Mouse (Mus musculus) midbrain, embryonic 13.5 days (tissue): Measurements from ENCODE around the gene Cd8b1. TPM values are rescaled to one million over a fixed set of nuclear protein-coding genes. Genes with fewer than 3 reads are reported as not detected.
"Not testable (repeated sequence)": the region's sequence is repeated elsewhere in the genome, so short reads cannot be mapped to it uniquely, and the experiment has no call there.

Experiments used
- ATAC-seq: fragments of 200-750 bp; cut with Nextera tagmentation; 2 replicates; pipeline ENCODE4 v1.8.0; 2017; ENCODE audit warnings: mild to moderate bottlenecking, moderate TSS enrichment, moderate library complexity
- H3K27ac ChIP-seq: fragments of 300-500 bp; sonication (generic); 2 replicates; pipeline ENCODE4 v1.5.1; 2015; ENCODE audit warnings: inconsistent platforms, mild to moderate bottlenecking, moderate library complexity
- H3K27me3 ChIP-seq: fragments of 300-500 bp; sonication (generic); 2 replicates; pipeline ENCODE4 v1.6.1; 2015; ENCODE audit warnings: mild to moderate bottlenecking, inconsistent platforms
- H3K36me3 ChIP-seq: fragments of 300-500 bp; sonication (generic); 2 replicates; pipeline ENCODE4 v1.6.1; 2015; ENCODE audit warnings: mild to moderate bottlenecking, inconsistent platforms
- H3K4me1 ChIP-seq: fragments of 300-500 bp; sonication (generic); replicated peaks from 2 replicates; pipeline ENCODE4 v1.6.1; 2015; ENCODE audit warnings: inconsistent platforms
- H3K4me2 ChIP-seq: fragments of 300-500 bp; sonication (generic); replicated peaks from 2 replicates; pipeline ENCODE4 v1.6.1; 2015; ENCODE audit warnings: moderate library complexity, mild to moderate bottlenecking, inconsistent platforms
- H3K4me3 ChIP-seq: fragments of 300-500 bp; sonication (generic); replicated peaks from 2 replicates; pipeline ENCODE4 v1.5.1; 2015; ENCODE audit warnings: mild to moderate bottlenecking, inconsistent platforms
- H3K9ac ChIP-seq: fragments of 300-500 bp; sonication (generic); replicated peaks from 2 replicates; pipeline ENCODE4 v1.6.1; 2015; ENCODE audit warnings: mild to moderate bottlenecking, inconsistent platforms
- H3K9me3 ChIP-seq: fragments of 300-500 bp; sonication (generic); 2 replicates; pipeline ENCODE4 v1.6.1; 2016; ENCODE audit warnings: mild to moderate bottlenecking, inconsistent platforms
- WGBS: fragments of 180-500 bp; shearing (Covaris S2); methylation state at CpG from one replicate; pipeline ENCODE4 v1.1.7; 2015; 5-methylcytosine and 5-hydroxymethylcytosine counted together
- polyA plus RNA-seq: library from polyadenylated mRNA; unstranded; fragments of >200 nt; fragmentation: Nextera tagmentation; extraction: Ambion mirVana; gene quantifications from 2 replicates; pipeline ENCODE4 v1.2.1, GENCODE M21; 2015

The Cd8b1 gene
- polyA plus RNA-seq, 1 experiment from 2014 or later: not detected

DNA sequence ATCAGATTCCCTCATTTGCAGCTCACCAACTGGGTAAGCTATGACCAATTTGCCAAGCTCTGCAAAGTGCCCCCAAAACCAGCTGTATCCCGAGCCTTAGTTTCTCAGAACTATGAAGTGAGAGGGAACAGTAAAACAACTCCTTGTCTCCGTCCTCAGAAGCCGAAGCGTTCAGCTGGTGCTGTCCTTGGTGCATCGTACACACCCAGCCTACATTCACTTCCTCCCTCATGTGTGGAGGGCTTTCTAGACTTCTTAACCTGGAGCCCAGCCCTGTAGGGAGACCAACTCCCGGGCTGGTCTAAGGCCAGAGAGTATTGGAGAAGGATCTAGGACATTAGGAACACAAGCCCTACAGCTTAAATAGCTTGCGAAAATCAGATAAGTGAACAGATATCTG lies 7.9 kb downstream of the Cd8b1 start:
- no peak for ATAC-seq
- Histone ChIP-seq H3K27me3 (no peaks in the 10 kb centered on the region), H3K27ac (no peak overlapping the region), H3K4me2 (no peak overlapping the region), H3K4me3 (no peak overlapping the region), H3K4me1 (no peaks in the 10 kb centered on the region), H3K9me3 (no peaks in the 10 kb centered on the region), H3K9ac (no peak overlapping the region), H3K36me3 (no peaks in the 10 kb centered on the region)
- 87% methylated on average over 7 of the region's 7 CpGs for WGBS

DNA sequence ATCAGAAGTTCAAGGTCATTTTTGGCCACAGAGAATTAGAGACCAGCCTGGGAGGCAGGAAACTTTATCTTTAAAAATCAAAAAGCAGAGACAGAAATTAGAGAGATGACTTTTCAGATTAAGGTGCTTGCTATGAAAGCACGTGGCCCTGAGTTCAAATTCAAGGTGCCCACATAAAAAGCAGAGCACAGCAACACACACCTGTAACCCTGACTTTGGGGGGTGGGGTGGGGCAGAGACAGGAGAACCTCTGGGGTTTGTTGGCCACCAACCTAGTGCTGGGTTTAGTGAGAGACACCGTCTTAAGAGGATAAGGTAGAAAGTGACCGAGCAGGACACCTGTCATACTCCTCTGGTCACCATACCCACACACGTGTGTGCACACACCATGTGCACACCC lies 8.9 kb downstream of the Cd8b1 start:
- WGBS: 81% methylated on average over 1 of the region's 4 CpGs
- not testable (repeated sequence) for H3K4me3 ChIP-seq, H3K27me3 ChIP-seq, H3K27ac ChIP-seq, ATAC-seq, H3K36me3 ChIP-seq, H3K9me3 ChIP-seq, H3K9ac ChIP-seq, H3K4me1 ChIP-seq, H3K4me2 ChIP-seq

DNA sequence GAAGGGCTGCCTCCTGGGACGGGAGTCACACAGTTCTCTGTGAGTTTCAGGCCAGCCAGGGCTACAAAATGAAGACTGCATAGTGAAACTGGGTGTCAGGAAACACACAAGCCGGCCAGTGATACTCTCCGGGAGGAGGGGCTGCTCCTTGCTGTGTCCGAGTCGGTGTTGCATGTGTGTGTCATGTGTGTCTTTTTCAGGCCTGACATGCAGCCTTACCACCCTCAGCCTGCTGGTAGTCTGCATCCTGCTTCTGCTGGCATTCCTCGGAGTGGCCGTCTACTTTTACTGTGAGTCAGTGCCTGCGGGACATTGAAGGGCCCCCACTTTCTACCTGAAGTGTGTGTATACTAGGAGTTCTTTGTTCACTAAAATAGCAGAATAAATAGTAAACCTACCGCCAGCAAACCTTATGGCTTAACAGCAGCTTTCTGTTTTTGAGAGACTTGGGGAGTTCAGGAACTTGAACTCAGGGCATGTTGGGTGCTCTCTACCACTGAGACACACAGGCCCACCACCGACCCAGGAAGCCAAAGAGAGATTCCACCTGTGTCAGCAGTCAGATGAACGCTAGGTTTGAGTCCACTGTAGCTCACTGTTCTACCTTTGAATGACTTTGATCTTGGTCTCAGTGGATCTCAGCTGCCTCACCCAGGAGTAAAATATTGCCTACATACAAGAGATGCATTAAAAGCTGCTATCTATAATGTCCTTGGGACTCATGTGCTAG lies 9.8 kb downstream of the Cd8b1 start:
- Histone ChIP-seq H3K27me3 (no peaks in the 10 kb centered on the region), H3K9ac (no peak overlapping the region), H3K9me3 (no peaks in the 10 kb centered on the region), H3K27ac (no peak overlapping the region), H3K36me3 (no peaks in the 10 kb centered on the region), H3K4me1 (no peaks in the 10 kb centered on the region), H3K4me3 (no peak overlapping the region), H3K4me2 (no peak overlapping the region)
- WGBS: 86% methylated on average over 11 of the region's 11 CpGs
- ATAC-seq: no peak

DNA sequence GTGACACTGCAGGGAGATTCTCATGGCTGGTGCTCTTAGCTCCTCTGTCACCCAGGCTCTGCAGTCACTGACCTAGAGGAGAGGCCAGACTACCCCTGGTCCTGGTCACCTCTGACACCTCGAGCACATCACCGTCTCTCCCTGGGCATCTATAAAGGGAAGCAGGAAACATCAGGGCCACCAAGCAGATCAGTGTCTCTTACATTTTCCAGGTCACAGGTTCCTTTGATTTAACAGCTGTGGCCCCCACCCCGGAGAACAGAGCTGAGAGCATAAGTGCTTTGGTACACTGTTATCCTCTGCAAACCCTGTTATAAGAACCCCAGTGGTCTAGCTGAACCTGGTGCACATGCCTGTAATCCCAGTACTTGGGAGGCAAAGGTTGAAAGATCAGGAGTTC lies 10.4 kb downstream of the Cd8b1 start:
- no peak overlapping the region for H3K9ac ChIP-seq
- H3K4me1 ChIP-seq: no peaks in the 10 kb centered on the region
- no peak overlapping the region for H3K4me3 ChIP-seq
- no peaks in the 10 kb centered on the region for H3K27me3 ChIP-seq
- H3K27ac ChIP-seq: no peak overlapping the region
- WGBS: 72% methylated on average over 3 of the region's 3 CpGs
- no peaks in the 10 kb centered on the region for H3K36me3 ChIP-seq
- ATAC-seq: no peak
- H3K9me3 ChIP-seq: no peaks in the 10 kb centered on the region
- H3K4me2 ChIP-seq: no peak overlapping the region

- 94% methylated on average over 11 of the region's 11 CpGs for WGBS
- no peaks in the 10 kb centered on the region for H3K9me3 ChIP-seq
- no peak overlapping the region for H3K27ac ChIP-seq
- no peaks in the 10 kb centered on the region for H3K27me3 ChIP-seq
- H3K4me3 ChIP-seq: no peak overlapping the region
- ATAC-seq: no peak
- H3K9ac ChIP-seq: no peak overlapping the region
- no peaks in the 10 kb centered on the region for H3K4me1 ChIP-seq
- no peak overlapping the region for H3K4me2 ChIP-seq
- H3K36me3 ChIP-seq: no peaks in the 10 kb centered on the region
These were observed 11.1 kb downstream of the Cd8b1 start for GRCm38 (mm10) chr6:71333578-71334273.

DNA sequence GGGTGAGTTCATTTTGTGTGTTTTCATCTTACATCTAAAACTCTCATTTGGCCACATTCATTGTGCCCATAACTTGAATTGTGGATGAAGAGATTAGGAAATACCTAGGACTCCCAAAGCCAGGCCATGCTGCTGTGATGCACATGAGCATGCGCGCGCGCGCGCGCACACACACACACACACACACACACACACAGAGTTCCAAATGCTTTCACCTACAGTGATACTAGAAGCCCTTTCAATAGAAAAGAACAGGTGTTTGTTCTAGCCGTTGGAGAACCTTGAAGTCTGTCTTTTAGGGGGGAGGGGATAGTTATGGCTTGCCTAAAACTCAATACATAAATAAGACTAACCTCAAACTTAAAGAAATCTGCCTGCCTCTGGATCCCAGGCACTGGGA lies 15.1 kb downstream of the Cd8b1 start:
- no peak for ATAC-seq
- Histone ChIP-seq H3K27ac (no peak overlapping the region), H3K36me3 (no peaks in the 10 kb centered on the region), H3K9me3 (no peaks in the 10 kb centered on the region), H3K4me2 (no peak overlapping the region), H3K9ac (no peak overlapping the region), H3K27me3 (no peaks in the 10 kb centered on the region), H3K4me3 (no peak overlapping the region), H3K4me1 (no peaks in the 10 kb centered on the region)
- 97% methylated on average over 8 of the region's 8 CpGs for WGBS

- Histone ChIP-seq H3K36me3 (no peaks in the 10 kb centered on the region), H3K9me3 (no peaks in the 10 kb centered on the region), H3K4me2 (no peak overlapping the region), H3K9ac (no peak overlapping the region), H3K4me3 (no peak overlapping the region), H3K27ac (no peak overlapping the region), H3K27me3 (no peaks in the 10 kb centered on the region), H3K4me1 (no peaks in the 10 kb centered on the region)
- 89% methylated on average over 3 of the region's 3 CpGs for WGBS
- no peak for ATAC-seq
These were observed 16.4 kb downstream of the Cd8b1 start for GRCm38 (mm10) chr6:71338941-71339340.

GRCm38 (mm10) chr6:71339351-71339750 lies 16.8 kb downstream of the Cd8b1 start:
- no peak for ATAC-seq

DNA sequence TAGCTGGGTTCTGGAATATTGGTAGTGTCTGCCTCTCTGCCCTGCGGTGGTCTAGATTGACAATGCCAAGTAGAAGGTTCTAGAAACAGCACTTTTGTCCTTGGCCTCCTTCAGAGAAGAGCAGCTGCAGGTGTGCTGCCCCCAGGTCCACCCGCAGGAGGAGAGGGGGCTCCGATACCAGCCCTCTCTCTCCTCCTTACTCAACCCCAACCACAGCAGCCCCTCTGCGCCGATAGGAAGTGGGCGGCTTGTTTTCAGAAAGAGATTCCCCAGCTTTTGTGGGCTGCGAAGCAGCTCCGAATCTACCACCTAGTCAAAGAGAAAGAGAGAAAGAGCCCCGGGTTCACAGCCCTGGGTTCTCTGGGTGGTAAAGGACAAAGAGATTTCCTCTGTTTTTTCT lies 18.6 kb downstream of the Cd8b1 start:
- Histone ChIP-seq H3K4me1 (no peaks in the 10 kb centered on the region), H3K9me3 (no peaks in the 10 kb centered on the region), H3K9ac (no peak overlapping the region), H3K4me3 (no peak overlapping the region), H3K27ac (no peak overlapping the region), H3K27me3 (no peaks in the 10 kb centered on the region), H3K36me3 (no peaks in the 10 kb centered on the region), H3K4me2 (no peak overlapping the region)
- WGBS: 91% methylated on average over 9 of the region's 9 CpGs
- ATAC-seq: no peak

More at GRCm38 (mm10) chr6:71339351-71339750, 16.8 kb downstream of the Cd8b1 start:
- Histone ChIP-seq H3K9me3 (no peaks in the 10 kb centered on the region), H3K4me2 (no peak overlapping the region), H3K9ac (no peak overlapping the region), H3K4me3 (no peak overlapping the region), H3K36me3 (no peaks in the 10 kb centered on the region), H3K27me3 (no peaks in the 10 kb centered on the region), H3K4me1 (no peaks in the 10 kb centered on the region), H3K27ac (no peak overlapping the region)
- 84% methylated on average over 4 of the region's 4 CpGs for WGBS

GRCm38 (mm10) chr6:71348006-71348405 lies 25.4 kb downstream of the Cd8b1 start:
- H3K27ac ChIP-seq: no peak overlapping the region
- H3K27me3 ChIP-seq: no peaks in the 10 kb centered on the region
- no peak for ATAC-seq
- no peaks in the 10 kb centered on the region for H3K4me1 ChIP-seq
- no peak overlapping the region for H3K4me2 ChIP-seq
- H3K9ac ChIP-seq: no peak overlapping the region
- H3K9me3 ChIP-seq: no peaks in the 10 kb centered on the region
- WGBS: 97% methylated on average over 9 of the region's 9 CpGs
- H3K36me3 ChIP-seq: no peaks in the 10 kb centered on the region
- H3K4me3 ChIP-seq: no peak overlapping the region

GRCm38 (mm10) chr6:71351201-71351600 lies 28.6 kb downstream of the Cd8b1 start:
- ATAC-seq: no peak
- H3K27me3 ChIP-seq: no peaks in the 10 kb centered on the region
- H3K4me3 ChIP-seq: no peak overlapping the region
- WGBS: 95% methylated on average over 3 of the region's 3 CpGs
- no peak overlapping the region for H3K4me2 ChIP-seq
- H3K36me3 ChIP-seq: no peaks in the 10 kb centered on the region
- no peak overlapping the region for H3K9ac ChIP-seq
- no peaks in the 10 kb centered on the region for H3K9me3 ChIP-seq
- H3K4me1 ChIP-seq: no peaks in the 10 kb centered on the region
- H3K27ac ChIP-seq: no peak overlapping the region

DNA sequence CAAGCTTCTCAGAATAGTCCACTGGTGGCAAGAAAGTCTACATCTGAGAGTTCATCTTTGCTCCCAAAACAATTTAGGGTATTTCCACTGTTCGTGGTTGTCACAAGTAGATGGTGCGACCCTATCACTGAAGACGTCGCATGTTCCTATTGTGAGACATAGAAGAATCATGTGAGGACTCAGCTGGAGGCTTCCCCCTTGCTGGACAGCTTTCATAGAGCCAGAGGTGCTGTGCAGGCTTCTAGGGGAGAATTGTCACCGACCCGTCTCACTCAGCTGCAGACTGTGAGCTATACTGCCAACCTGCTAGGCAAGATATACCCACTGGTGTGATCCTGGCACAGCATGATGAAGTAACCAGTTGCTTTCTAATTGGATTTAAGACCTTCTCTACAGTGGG lies 29.6 kb downstream of the Cd8b1 start:
- Histone ChIP-seq H3K9me3 (no peaks in the 10 kb centered on the region), H3K9ac (no peak overlapping the region), H3K4me3 (no peak overlapping the region), H3K36me3 (no peaks in the 10 kb centered on the region), H3K27ac (no peak overlapping the region), H3K4me1 (no peaks in the 10 kb centered on the region), H3K4me2 (no peak overlapping the region), H3K27me3 (no peaks in the 10 kb centered on the region)
- no peak for ATAC-seq
- 93% methylated on average over 6 of the region's 6 CpGs for WGBS
